Mouse (Mus musculus) gonadal fat pad, adult 2 months (tissue): ENCODE measurements around the gene Cyp4f39. TPM values are rescaled to one million over a fixed set of nuclear protein-coding genes. Genes with fewer than 3 reads are reported as not detected.
"Not testable (repeated sequence)": the region's sequence is repeated elsewhere in the genome, so short reads cannot be mapped to it uniquely, and the experiment has no call there.

Source experiments
- DNase-seq: peaks from one replicate; pipeline ENCODE4 v3.0.0-alpha.2; 2012; ENCODE audit warnings: low read depth
- polyA plus RNA-seq: library from polyadenylated mRNA; depleted of rRNA; stranded (reverse); fragments of >200 nt; gene quantifications from 2 replicates; pipeline ENCODE4 v1.2.3, GENCODE M21; 2012

Cyp4f39 gene
- polyA plus RNA-seq, 1 experiment: 0.96 TPM

- DNase-seq: no peak
These were observed 22.5 kb downstream of the Cyp4f39 start for GRCm38 (mm10) chr17:32474954-32475560.

DNA sequence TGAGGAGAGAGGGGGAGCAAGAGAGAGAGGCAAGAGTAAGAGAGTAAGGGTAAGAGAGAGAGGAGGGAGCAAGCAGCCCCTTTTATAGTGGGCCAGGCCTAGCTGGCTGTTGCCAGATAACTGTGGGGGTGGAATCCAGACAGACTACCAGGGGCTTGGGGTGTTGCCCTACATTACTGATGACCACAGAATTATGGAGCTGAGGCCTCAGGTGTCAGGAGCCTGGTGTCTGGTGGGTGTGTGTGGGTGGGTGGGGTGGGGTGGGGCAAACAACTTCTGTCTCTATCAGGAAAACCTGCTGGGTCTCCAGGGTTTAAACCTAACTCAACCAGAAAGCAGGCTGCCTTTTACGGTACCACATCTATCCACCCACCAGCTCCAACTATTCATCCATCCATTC, 24.7 kb downstream of the Cyp4f39 start:
- DNase-seq: no peak

GRCm38 (mm10) chr17:32478727-32479126, 26.2 kb downstream of the Cyp4f39 start:
- no peak for DNase-seq

- DNase-seq: no peak
These were observed 27.3 kb downstream of the Cyp4f39 start for GRCm38 (mm10) chr17:32479554-32480506.

DNA sequence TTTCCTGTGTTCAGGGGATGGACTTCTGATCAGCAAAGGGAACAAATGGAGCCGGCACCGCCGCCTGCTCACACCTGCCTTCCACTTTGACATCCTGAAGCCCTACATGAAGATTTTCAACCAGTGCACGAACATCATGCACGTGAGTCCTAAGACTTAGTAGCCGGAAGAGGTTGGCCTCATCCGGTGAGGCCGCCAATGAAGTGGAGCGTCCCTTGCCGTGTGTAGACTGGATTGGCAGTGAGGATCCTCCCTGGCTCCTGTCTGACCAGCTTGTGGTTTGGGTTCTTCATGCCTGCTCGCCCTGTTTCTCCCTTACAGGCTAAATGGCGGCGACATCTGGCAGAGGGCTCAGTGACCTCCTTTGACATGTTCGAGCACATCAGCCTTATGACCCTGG, 29.2 kb downstream of the Cyp4f39 start:
- DNase-seq: no peak

GRCm38 (mm10) chr17:32483200-32483599, 30.7 kb downstream of the Cyp4f39 start:
- no peak for DNase-seq

GRCm38 (mm10) chr17:32492349-32492980, 39.9 kb downstream of the Cyp4f39 start:
- DNase-seq: no peak

- no peak for DNase-seq
These were observed 42.1 kb downstream of the Cyp4f39 start for GRCm38 (mm10) chr17:32494601-32495000.

DNA sequence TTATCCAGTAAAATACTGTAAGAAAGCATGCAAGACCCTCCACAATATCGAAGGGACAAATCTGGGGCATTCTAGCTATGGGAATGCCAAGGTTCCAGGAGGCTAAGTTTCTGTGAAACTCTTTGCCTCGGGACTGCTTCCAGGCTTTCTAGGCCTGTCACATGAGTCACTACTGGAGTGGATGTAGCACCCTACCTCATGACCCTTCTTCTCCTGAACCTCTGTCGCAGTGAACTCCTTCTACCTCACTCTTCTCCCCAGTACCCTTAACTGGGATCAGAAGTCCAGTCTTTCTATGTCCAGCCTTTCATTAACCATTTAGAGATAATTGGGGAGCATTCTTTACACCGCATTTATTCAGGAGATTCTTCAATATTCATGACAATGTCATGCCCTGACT, 48.0 kb downstream of the Cyp4f39 start:
- not testable (repeated sequence) for DNase-seq

GRCm38 (mm10) chr17:32501051-32501450, 48.5 kb downstream of the Cyp4f39 start:
- DNase-seq: no peak

DNA sequence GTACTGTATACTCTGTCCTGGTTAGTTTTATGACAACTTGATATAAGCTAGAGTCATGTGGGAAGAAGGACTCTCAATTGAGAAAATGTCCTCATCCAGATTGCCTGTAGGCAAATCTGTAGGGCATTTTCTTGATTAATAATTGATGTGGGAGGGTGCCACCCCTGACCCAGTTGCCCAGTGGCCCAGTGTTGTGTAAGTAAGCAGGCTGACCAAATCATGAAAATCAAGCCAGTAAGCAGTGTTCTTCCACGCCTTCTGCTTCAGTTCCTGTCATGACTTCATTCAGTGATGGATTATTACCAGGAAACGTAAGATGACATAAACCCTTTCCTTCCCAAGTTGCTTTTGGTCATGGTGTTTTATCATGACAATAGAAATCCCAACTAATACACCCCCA, 50.6 kb downstream of the Cyp4f39 start:
- DNase-seq: no peak

DNA sequence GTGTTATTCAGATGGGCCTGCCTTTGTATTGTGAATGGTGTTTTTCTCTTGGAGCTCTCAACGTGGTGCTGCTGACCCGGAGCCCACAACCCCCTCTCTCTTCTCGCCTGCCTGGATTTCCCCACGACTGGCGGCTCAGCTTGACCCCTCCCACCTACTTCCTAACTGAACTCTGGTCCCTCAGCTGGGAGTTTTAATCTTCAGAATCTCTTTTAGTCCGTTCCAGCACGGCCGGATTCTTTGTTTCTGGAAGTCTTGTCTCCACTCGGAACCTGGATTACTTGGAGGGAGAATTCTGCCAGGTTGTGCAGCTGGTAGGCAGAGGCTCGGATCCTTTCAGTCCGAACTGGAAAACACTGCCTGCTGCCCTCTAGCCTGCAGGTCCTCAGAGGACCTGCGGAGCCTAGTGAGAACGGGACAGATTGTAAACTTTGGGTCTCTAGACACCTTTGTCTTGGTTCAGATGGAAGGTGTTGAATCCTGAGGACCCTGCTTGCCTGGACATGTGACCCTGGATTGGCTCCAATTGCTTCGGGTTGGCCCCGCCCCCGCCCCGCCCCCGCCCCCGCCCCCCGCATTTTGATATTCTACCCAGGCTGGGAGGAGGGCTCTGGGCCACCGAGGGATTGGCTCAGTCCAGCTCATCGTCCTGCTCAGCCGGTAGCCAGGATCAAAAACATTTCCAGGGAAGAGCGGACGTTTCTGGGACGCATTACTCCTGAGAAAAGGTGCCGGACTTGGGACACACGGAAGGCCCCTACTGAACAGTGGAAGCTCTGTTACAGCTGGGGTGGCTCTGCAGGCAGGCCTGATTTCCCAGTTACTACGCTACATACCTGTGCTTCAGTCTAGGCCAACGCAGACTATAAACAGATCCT, 53.6 kb downstream of the Cyp4f39 start, which contains the start of gene Cyp4f17:
TSS of gene Cyp4f17 (plus strand) at position 200 of the 878 bp plus-strand sequence.
- no peak for DNase-seq

GRCm38 (mm10) chr17:32506729-32507245, 54.3 kb downstream of the Cyp4f39 start:
- no peak for DNase-seq

- no peak for DNase-seq
These were observed 63.6 kb downstream of the Cyp4f39 start for GRCm38 (mm10) chr17:32516126-32516525.

DNA sequence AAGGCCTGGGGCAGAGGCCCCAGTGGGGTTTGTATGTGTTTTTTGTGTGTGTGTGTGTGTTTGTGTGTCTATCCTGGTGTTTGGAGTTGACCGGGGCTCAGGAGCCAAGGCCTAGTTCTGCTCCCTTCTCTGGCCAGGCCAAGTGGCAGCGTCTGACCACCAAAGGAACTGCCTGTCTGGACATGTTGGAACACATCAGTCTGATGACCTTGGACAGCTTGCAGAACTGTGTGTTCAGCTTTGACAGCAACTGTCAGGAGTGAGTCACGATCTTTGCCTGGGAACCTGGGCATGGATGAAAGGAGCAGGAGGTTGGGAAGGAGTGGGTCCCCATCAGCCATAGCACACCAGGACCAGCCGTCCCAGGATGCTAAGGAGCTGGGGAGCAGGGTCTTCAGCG, 69.5 kb downstream of the Cyp4f39 start:
- no peak for DNase-seq

- DNase-seq: no peak
These were observed 69.9 kb downstream of the Cyp4f39 start for GRCm38 (mm10) chr17:32522386-32522785.

DNA sequence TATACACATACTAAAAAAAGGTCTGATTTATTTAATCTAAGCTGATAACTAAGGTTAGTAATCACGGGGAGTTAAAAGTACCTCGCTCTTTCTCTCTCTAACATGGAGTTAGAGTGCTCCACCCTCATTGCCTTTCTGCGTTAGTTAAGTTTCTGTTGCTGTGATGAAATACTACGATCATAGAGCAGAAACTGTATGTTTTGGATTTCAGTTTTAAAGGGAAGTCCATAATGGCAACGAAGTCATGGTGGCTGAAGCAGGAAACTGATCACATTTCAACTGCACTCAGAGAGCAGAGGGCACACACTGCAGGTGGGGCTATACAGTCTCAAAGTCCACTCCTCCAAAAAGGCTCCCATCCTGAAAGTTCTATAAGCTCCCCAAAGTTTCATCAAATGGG, 70.3 kb downstream of the Cyp4f39 start:
- DNase-seq: no peak

- DNase-seq: no peak
These were observed 71.4 kb downstream of the Cyp4f39 start for GRCm38 (mm10) chr17:32523895-32524294.

GRCm38 (mm10) chr17:32526341-32526740, 73.8 kb downstream of the Cyp4f39 start:
- DNase-seq: not testable (repeated sequence)

DNA sequence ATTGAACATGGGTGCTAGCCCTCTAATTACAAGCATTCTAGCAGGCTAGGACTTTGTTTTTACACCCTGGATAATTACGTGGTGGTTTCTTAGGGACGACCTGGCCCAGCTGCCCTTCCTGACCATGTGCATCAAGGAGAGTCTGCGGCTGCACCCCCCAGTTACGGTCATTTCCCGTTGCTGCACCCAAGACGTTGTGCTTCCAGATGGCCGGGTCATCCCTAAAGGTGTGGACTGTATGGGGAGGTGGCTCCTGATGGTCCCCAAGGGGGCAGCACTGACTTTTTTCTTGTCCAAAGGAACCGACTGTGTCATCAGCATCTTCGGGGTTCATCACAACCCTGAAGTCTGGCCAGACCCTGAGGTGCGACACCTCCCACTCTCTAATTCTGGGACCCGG, 75.2 kb downstream of the Cyp4f39 start:
- no peak for DNase-seq
